Mouse (Mus musculus) liver, embryonic 16.5 days (tissue): ENCODE results near the gene Man2b1. TPM values are rescaled to one million over a fixed set of nuclear protein-coding genes. Genes with fewer than 3 reads are reported as not detected.
"Not testable (repeated sequence)": the region's sequence is repeated elsewhere in the genome, so short reads cannot be mapped to it uniquely, and the experiment has no call there.

Experiments used
- ATAC-seq: fragments of 200-750 bp; cut with Nextera tagmentation; 2 replicates; pipeline ENCODE4 v1.8.0; 2017; ENCODE audit warnings: low read depth, mild to moderate bottlenecking, moderate number of reproducible peaks, moderate library complexity
- H3K27ac ChIP-seq: fragments of 300-500 bp; sonication (generic); 2 replicates; pipeline ENCODE4 v1.5.1; 2014; ENCODE audit warnings: mild to moderate bottlenecking, low read length
- H3K27me3 ChIP-seq: fragments of 300-500 bp; sonication (generic); 2 replicates; pipeline ENCODE4 v1.6.1; 2014; ENCODE audit warnings: low read depth, low read length, mixed read lengths; ENCODE audit not compliant: control insufficient read depth, insufficient read depth
- H3K36me3 ChIP-seq: fragments of 300-500 bp; sonication (generic); 2 replicates; pipeline ENCODE4 v1.6.1; 2014; ENCODE audit warnings: mild to moderate bottlenecking; ENCODE audit not compliant: control insufficient read depth, insufficient read depth
- H3K4me1 ChIP-seq: fragments of 300-500 bp; sonication (generic); 2 replicates; pipeline ENCODE4 v1.6.1; 2014; ENCODE audit warnings: low read depth, low read length, mixed read lengths; ENCODE audit not compliant: control insufficient read depth
- H3K4me2 ChIP-seq: fragments of 300-500 bp; sonication (generic); 2 replicates; pipeline ENCODE4 v1.6.1; 2014; ENCODE audit warnings: low read depth, low read length, mixed read lengths
- H3K4me3 ChIP-seq: fragments of 300-500 bp; sonication (generic); 2 replicates; pipeline ENCODE4 v1.5.1; 2014; ENCODE audit warnings: low read depth, mild to moderate bottlenecking, low read length
- H3K9ac ChIP-seq: fragments of 300-500 bp; sonication (generic); 2 replicates; pipeline ENCODE4 v1.6.1; 2014; ENCODE audit warnings: low read depth, low read length
- H3K9me3 ChIP-seq: fragments of 300-500 bp; sonication (generic); replicated peaks from 2 replicates; pipeline ENCODE4 v1.6.1; 2016; ENCODE audit warnings: low read length; ENCODE audit not compliant: control insufficient read depth
- WGBS: fragments of 180-500 bp; shearing (Covaris S2); extraction: QIAGEN DNeasy Blood & Tissue Kit; methylation state at CpG from one replicate; pipeline ENCODE4 v1.1.7; 2014; ENCODE audit not compliant: insufficient replicate concordance; 5-methylcytosine and 5-hydroxymethylcytosine counted together
- polyA plus RNA-seq: library from polyadenylated mRNA; unstranded; fragments of >200 nt; fragmentation: Nextera tagmentation; extraction: Ambion mirVana; gene quantifications from 2 replicates; pipeline ENCODE4 v1.2.1, GENCODE M21; 2015

The Man2b1 gene
- polyA plus RNA-seq, 1 experiment from 2014 or later: 44.4 TPM

DNA sequence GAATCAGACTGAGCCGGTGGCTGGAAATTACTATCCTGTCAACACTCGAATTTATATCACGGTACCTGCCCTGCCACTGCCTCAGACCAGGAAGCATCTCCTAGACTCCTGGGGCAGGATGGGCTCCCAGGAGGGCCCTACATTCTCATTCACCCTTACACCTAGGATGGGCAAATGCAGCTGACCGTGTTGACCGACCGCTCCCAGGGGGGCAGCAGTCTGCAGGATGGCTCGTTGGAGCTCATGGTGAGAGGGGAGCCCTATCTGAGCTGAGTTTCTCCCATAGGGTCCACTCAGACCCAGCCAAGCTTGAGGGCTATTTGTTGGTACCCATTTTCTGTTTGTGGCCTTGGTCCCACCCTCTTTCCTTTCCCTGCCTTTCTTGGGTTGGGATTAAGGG lies 12.5 kb downstream of the Man2b1 start:
- H3K4me3 ChIP-seq: no peak overlapping the region
- no peak overlapping the region for H3K4me2 ChIP-seq
- peaks cover 12% of the 10 kb centered on the region for H3K36me3 ChIP-seq
- H3K27me3 ChIP-seq: no peaks in the 10 kb centered on the region
- H3K27ac ChIP-seq: no peak overlapping the region
- no peak overlapping the region for H3K9ac ChIP-seq
- no peak for ATAC-seq
- H3K4me1 ChIP-seq: no peaks in the 10 kb centered on the region
- no peaks in the 10 kb centered on the region for H3K9me3 ChIP-seq
- WGBS: 83% methylated on average over 7 of the region's 7 CpGs

GRCm38 (mm10) chr8:85096196-85096595 lies 13.1 kb downstream of the Man2b1 start:
- H3K9me3 ChIP-seq: no peaks in the 10 kb centered on the region
- H3K9ac ChIP-seq: no peak overlapping the region
- no peak overlapping the region for H3K27ac ChIP-seq
- 81% methylated on average over 16 of the region's 16 CpGs for WGBS
- H3K27me3 ChIP-seq: no peaks in the 10 kb centered on the region
- H3K36me3 ChIP-seq: peaks cover 12% of the 10 kb centered on the region
- ATAC-seq: no peak
- H3K4me2 ChIP-seq: no peak overlapping the region
- no peaks in the 10 kb centered on the region for H3K4me1 ChIP-seq
- H3K4me3 ChIP-seq: no peak overlapping the region

- H3K9me3 ChIP-seq: peaks cover 4% of the 10 kb centered on the region
- H3K4me1 ChIP-seq: no peaks in the 10 kb centered on the region
- H3K27me3 ChIP-seq: no peaks in the 10 kb centered on the region
- H3K4me3 ChIP-seq: no peak overlapping the region
- H3K27ac ChIP-seq: no peak overlapping the region
- H3K4me2 ChIP-seq: no peak overlapping the region
- WGBS: 83% methylated on average over 4 of the region's 4 CpGs
- no peak overlapping the region for H3K9ac ChIP-seq
- no peak for ATAC-seq
- peaks cover 12% of the 10 kb centered on the region for H3K36me3 ChIP-seq
Measured at GRCm38 (mm10) chr8:85096850-85097249, 13.8 kb downstream of the Man2b1 start.

GRCm38 (mm10) chr8:85100076-85100665 lies 17.1 kb downstream of the Man2b1 start:
- no peak for ATAC-seq
- H3K27ac ChIP-seq: no peak overlapping the region
- no peaks in the 10 kb centered on the region for H3K4me1 ChIP-seq
- H3K4me2 ChIP-seq: no peak overlapping the region
- H3K27me3 ChIP-seq: no peaks in the 10 kb centered on the region
- WGBS: 54% methylated on average over 4 of the region's 4 CpGs
- H3K36me3 ChIP-seq: peaks cover 12% of the 10 kb centered on the region
- no peak overlapping the region for H3K4me3 ChIP-seq
- H3K9me3 ChIP-seq: peaks cover 4% of the 10 kb centered on the region
- no peak overlapping the region for H3K9ac ChIP-seq

GRCm38 (mm10) chr8:85113241-85113640 lies 30.2 kb downstream of the Man2b1 start:
- ATAC-seq: no peak
- Histone ChIP-seq H3K9ac (no peak overlapping the region), H3K36me3 (peaks cover 23% of the 10 kb centered on the region), H3K27me3 (no peaks in the 10 kb centered on the region), H3K4me1 (no peaks in the 10 kb centered on the region), H3K27ac (no peak overlapping the region), H3K4me2 (no peak overlapping the region), H3K9me3 (no peaks in the 10 kb centered on the region), H3K4me3 (no peak overlapping the region)
- WGBS: 68% methylated on average over 10 of the region's 10 CpGs

- no peaks in the 10 kb centered on the region for H3K9me3 ChIP-seq
- peaks cover 13% of the 10 kb centered on the region for H3K36me3 ChIP-seq
- no peak for ATAC-seq
- no peak overlapping the region for H3K27ac ChIP-seq
- no peak overlapping the region for H3K4me3 ChIP-seq
- no peak overlapping the region for H3K9ac ChIP-seq
- H3K4me2 ChIP-seq: no peak overlapping the region
- no peaks in the 10 kb centered on the region for H3K4me1 ChIP-seq
- H3K27me3 ChIP-seq: peaks cover 3% of the 10 kb centered on the region; the same call in 1 of the 2 replicates
- WGBS: 51% methylated on average over 4 of the region's 4 CpGs
Measured at GRCm38 (mm10) chr8:85115501-85115900, 32.4 kb downstream of the Man2b1 start.

- Histone ChIP-seq H3K27me3 (peaks cover 3% of the 10 kb centered on the region; the same call in 1 of the 2 replicates), H3K4me1 (no peaks in the 10 kb centered on the region), H3K4me2 (peak overlapping the region; percentile 24; the same call in 1 of the 2 replicates), H3K9ac (no peak overlapping the region), H3K9me3 (no peaks in the 10 kb centered on the region), H3K27ac (peak overlapping the region; percentile 13; the same call in 1 of the 2 replicates), H3K4me3 (no peak overlapping the region), H3K36me3 (no peaks in the 10 kb centered on the region; the same call in 1 of the 2 replicates)
- peak; percentile 75 for ATAC-seq
- WGBS: 59% methylated on average over 7 of the region's 7 CpGs
Measured at GRCm38 (mm10) chr8:85116984-85117383, 33.9 kb downstream of the Man2b1 start.

- peak overlapping the region; percentile 53 for H3K4me2 ChIP-seq
- H3K4me3 ChIP-seq: peak overlapping the region; percentile 59
- 11% methylated on average over 37 of the region's 37 CpGs for WGBS
- H3K9ac ChIP-seq: peak overlapping the region; percentile 43
- ATAC-seq: peak; percentile 72
- H3K9me3 ChIP-seq: no peaks in the 10 kb centered on the region
- H3K27me3 ChIP-seq: peaks cover 3% of the 10 kb centered on the region; the same call in 1 of the 2 replicates
- H3K36me3 ChIP-seq: no peaks in the 10 kb centered on the region
- H3K27ac ChIP-seq: peak overlapping the region; percentile 47
- no peaks in the 10 kb centered on the region for H3K4me1 ChIP-seq
Measured at GRCm38 (mm10) chr8:85119052-85119981, 36.2 kb downstream of the Man2b1 start.

GRCm38 (mm10) chr8:85120251-85120650 lies 37.2 kb downstream of the Man2b1 start:
- H3K9ac ChIP-seq, H3K27me3 ChIP-seq, H3K4me3 ChIP-seq, H3K4me1 ChIP-seq, H3K36me3 ChIP-seq, ATAC-seq, H3K9me3 ChIP-seq, H3K27ac ChIP-seq, H3K4me2 ChIP-seq: not testable (repeated sequence)
- 59% methylated on average over 5 of the region's 5 CpGs for WGBS
